Comparison of ENCODE assay signal across 23 mouse cellular contexts in genomic region chr3:54475879-54476278, GRCm38 (mm10).
A peak's percentile ranks its signal among the peaks of the same experiment; 100 is the strongest.
DNase-seq lines count a peak whose midpoint lies in the region; ATAC-seq and TF ChIP-seq lines count a peak whose summit lies in the region.
"Had no signal": no experiment of that assay in that cellular context is flagged by ENCODE, and none has a peak within 500 bp of the region (broad histone marks: within the 10 kb centered on the region; RNA-seq: fewer than 3 reads in every experiment).

No protein-coding gene starts in this region.

- no peaks in the 10 kb centered on the region for H3K36me3 ChIP-seq in heart, postnatal 0 days (replicated peaks; ENCODE audit: control insufficient read depth, insufficient read depth, low read length)
- H3K36me3 ChIP-seq in liver, embryonic 12.5 days: no peaks in the 10 kb centered on the region
- H3K36me3 ChIP-seq: embryonic facial prominence, embryonic 13.5 days; embryonic facial prominence, embryonic 15.5 days; forebrain, embryonic 10.5 days; forebrain, embryonic 12.5 days had no signal

- TF ChIP-seq EP300 in heart, postnatal 0 days (IDR thresholded peaks at IDR 0.05; ENCODE audit: low read depth): no peak

- no peak overlapping the region for H3K4me3 ChIP-seq in heart, postnatal 0 days (ENCODE audit: low read depth, low read length)
- H3K4me3 ChIP-seq in brown adipose tissue, adult 24 weeks (ENCODE audit: insufficient read depth, low read depth, low read length): no peak overlapping the region
- H3K4me3 ChIP-seq in gastrocnemius, adult 2 months: no peak overlapping the region
- no peak overlapping the region for H3K4me3 ChIP-seq in liver, embryonic 12.5 days
- H3K4me3 ChIP-seq: embryonic facial prominence, embryonic 13.5 days; embryonic facial prominence, embryonic 15.5 days; erythroblast, embryonic 14.5 days; forebrain, embryonic 10.5 days; forebrain, embryonic 12.5 days had no signal

- no peak for ATAC-seq in heart, postnatal 0 days (ENCODE audit: insufficient read depth, low read depth)
- ATAC-seq in liver, embryonic 12.5 days: no peak
- ATAC-seq: forebrain, embryonic 14.5 days; forebrain, embryonic 16.5 days had no signal

- peak overlapping the region; percentile 12 for H3K27ac ChIP-seq in heart, postnatal 0 days (ENCODE audit: low read depth)
- H3K27ac ChIP-seq in brown adipose tissue, adult 24 weeks (replicated peaks; ENCODE audit: low read depth, low read length): peak overlapping the region; percentile 70; the same call in 1 of the 2 replicates
- H3K27ac ChIP-seq in gastrocnemius, adult 2 months: no peak overlapping the region
- H3K27ac ChIP-seq in liver, embryonic 12.5 days: no peak overlapping the region
- H3K27ac ChIP-seq: embryonic facial prominence, embryonic 13.5 days; embryonic facial prominence, embryonic 15.5 days; forebrain, embryonic 10.5 days; forebrain, embryonic 12.5 days had no signal

- no peak overlapping the region for H3K9ac ChIP-seq in heart, postnatal 0 days (replicated peaks; ENCODE audit: low read depth, low read length)
- H3K9ac ChIP-seq in liver, embryonic 12.5 days: no peak overlapping the region
- H3K9ac ChIP-seq: embryonic facial prominence, embryonic 13.5 days; embryonic facial prominence, embryonic 15.5 days; forebrain, embryonic 12.5 days had no signal

- no peaks in the 10 kb centered on the region for H3K27me3 ChIP-seq in heart, postnatal 0 days (ENCODE audit: control insufficient read depth, insufficient read depth, low read length)
- H3K27me3 ChIP-seq in liver, embryonic 12.5 days (replicated peaks): no peaks in the 10 kb centered on the region
- H3K27me3 ChIP-seq: embryonic facial prominence, embryonic 13.5 days; embryonic facial prominence, embryonic 15.5 days; forebrain, embryonic 12.5 days had no signal

- H3K9me3 ChIP-seq in heart, postnatal 0 days (replicated peaks; ENCODE audit: control insufficient read depth, low read length): no peaks in the 10 kb centered on the region
- no peaks in the 10 kb centered on the region for H3K9me3 ChIP-seq in liver, embryonic 12.5 days (replicated peaks)
- H3K9me3 ChIP-seq: embryonic facial prominence, embryonic 13.5 days; embryonic facial prominence, embryonic 15.5 days; forebrain, embryonic 10.5 days; forebrain, embryonic 12.5 days had no signal

- H3K4me2 ChIP-seq in heart, postnatal 0 days (ENCODE audit: low read depth, low read length): no peak overlapping the region
- H3K4me2 ChIP-seq in liver, embryonic 12.5 days: no peak overlapping the region
- H3K4me2 ChIP-seq: embryonic facial prominence, embryonic 13.5 days; embryonic facial prominence, embryonic 15.5 days; forebrain, embryonic 12.5 days had no signal

- TF ChIP-seq CTCF in heart, postnatal 0 days (IDR thresholded peaks at IDR 0.05; ENCODE audit: low read depth): no peak
- TF ChIP-seq CTCF in gastrocnemius, adult 2 months (IDR thresholded peaks at IDR 0.05): no peak

- DNase-seq in heart, postnatal 0 days (ENCODE audit: low spot score): no peak
- DNase-seq in heart, adult 9 months (ENCODE audit: low spot score in 2 of 2): no peak
- peak; percentile 70 for DNase-seq in adipocyte (ENCODE audit: low spot score)
- no peak for DNase-seq in gastrocnemius, adult 2 months
- DNase-seq: adrenal gland, adult 8-10 months; adrenal gland, postnatal 14 days; adrenal gland, postnatal 36 days; cerebellum, adult 11 months; cerebellum, adult 18-20 months; cerebellum, adult 8-10 months; cerebellum, adult 9-11 months; cerebellum, postnatal 14 days; cerebellum, postnatal 36 days; embryo, embryonic 11 days had no signal

- no peaks in the 10 kb centered on the region for H3K4me1 ChIP-seq in heart, postnatal 0 days (ENCODE audit: control insufficient read depth, insufficient read depth)
- peaks cover 2% of the 10 kb centered on the region; the same call in 1 of the 2 replicates for H3K4me1 ChIP-seq in brown adipose tissue, adult 24 weeks (ENCODE audit: control insufficient read depth, insufficient read depth, insufficient read length, low read length)
- no peaks in the 10 kb centered on the region for H3K4me1 ChIP-seq in liver, embryonic 12.5 days
- H3K4me1 ChIP-seq: forebrain, embryonic 10.5 days; forebrain, embryonic 12.5 days had no signal

- 46% methylated on average over 3 of the region's 3 CpGs for WGBS in heart, postnatal 0 days
- 52% methylated on average over 3 of the region's 3 CpGs for WGBS in liver, embryonic 12.5 days (ENCODE audit: insufficient replicate concordance)

- intact Hi-C loops in gastrocnemius, adult 2 months (cut with DNase I): no loop called here

Comparison
In these comparisons a context has a peak if more than half of its experiments do, and no peak if none do; other contexts are left out.
1. H3K27ac ChIP-seq: peak in heart, postnatal 0 days (single experiment) and brown adipose tissue, adult 24 weeks (single experiment); none in gastrocnemius, adult 2 months (single experiment) and liver, embryonic 12.5 days (single experiment).